Mouse (Mus musculus) embryo, embryonic 10.5 days (tissue): ENCODE data around the gene Armcx1.

Source experiments
- DNase-seq: peaks from one replicate; pipeline ENCODE4 v3.0.0-alpha.2; 2015; ENCODE audit warnings: low spot score

Gene Armcx1

GRCm38 (mm10) chrX:134717752-134718308 lies at the start of gene Armcx1:
Armcx1 (plus strand) TSS chrX:134717963.
- peak; percentile 82 for DNase-seq

GRCm38 (mm10) chrX:134675022-134675421 lies 42.7 kb upstream of the Armcx1 start:
- DNase-seq: peak; percentile 76

GRCm38 (mm10) chrX:134675959-134676358 lies 41.8 kb upstream of the Armcx1 start:
- no peak for DNase-seq

GRCm38 (mm10) chrX:134684936-134685335 lies 32.8 kb upstream of the Armcx1 start:
- DNase-seq: peak; percentile 45

GRCm38 (mm10) chrX:134686267-134686666 lies 31.5 kb upstream of the Armcx1 start, which contains the start of gene Armcx4:
Armcx4 (plus strand) TSS chrX:134686519.
- peak; percentile 87 for DNase-seq

- DNase-seq: peak; percentile 65
Measured at GRCm38 (mm10) chrX:134686739-134687171, 31.0 kb upstream of the Armcx1 start.

GRCm38 (mm10) chrX:134689676-134690075 lies 28.1 kb upstream of the Armcx1 start:
- no peak for DNase-seq

- DNase-seq: no peak
Measured at GRCm38 (mm10) chrX:134690871-134691539, 26.8 kb upstream of the Armcx1 start.

GRCm38 (mm10) chrX:134691540-134691935 lies 26.2 kb upstream of the Armcx1 start:
- DNase-seq: no peak

- DNase-seq: peak; percentile 47
Measured at GRCm38 (mm10) chrX:134716863-134717262, 900 bp upstream of the Armcx1 start.

GRCm38 (mm10) chrX:134718524-134718923 lies 761 bp downstream of the Armcx1 start:
- peak; percentile 69 for DNase-seq

- DNase-seq: peak; percentile 11
Measured at GRCm38 (mm10) chrX:134723762-134724161, 6.0 kb downstream of the Armcx1 start.

GRCm38 (mm10) chrX:134729778-134730177 lies 12.0 kb downstream of the Armcx1 start:
- DNase-seq: peak; percentile 58

- no peak for DNase-seq
Measured at GRCm38 (mm10) chrX:134737796-134738195, 20.0 kb downstream of the Armcx1 start.

GRCm38 (mm10) chrX:134739160-134739559 lies 21.4 kb downstream of the Armcx1 start:
- DNase-seq: no peak

GRCm38 (mm10) chrX:134741862-134742261 lies 24.1 kb downstream of the Armcx1 start:
- DNase-seq: no peak

GRCm38 (mm10) chrX:134746459-134746858 lies 28.7 kb downstream of the Armcx1 start:
- peak; percentile 63 for DNase-seq

- peak; percentile 83 for DNase-seq
Measured at GRCm38 (mm10) chrX:134750764-134751592, 33.2 kb downstream of the Armcx1 start, which contains the start of gene Armcx6. Armcx6 (minus strand) TSS chrX:134751417.

- no peak for DNase-seq
Measured at GRCm38 (mm10) chrX:134751910-134752309, 34.1 kb downstream of the Armcx1 start.

GRCm38 (mm10) chrX:134752584-134752983 lies 34.8 kb downstream of the Armcx1 start:
- DNase-seq: no peak

- peak; percentile 82 for DNase-seq
Measured at GRCm38 (mm10) chrX:134756434-134757292, 38.9 kb downstream of the Armcx1 start, which contains the start of gene Armcx3. Armcx3 (plus strand) TSS chrX:134756595.
